Mouse (Mus musculus): ENCODE results near the gene Gm9268. TPM values are rescaled to one million over a fixed set of nuclear protein-coding genes. Genes with fewer than 3 reads are reported as not detected.
"Not testable (repeated sequence)": the region's sequence is repeated elsewhere in the genome, so short reads cannot be mapped to it uniquely, and the experiment has no call there.

Gene Gm9268
- not detected for total RNA-seq (2021)

GRCm38 (mm10) chr7:43018465-43018864, at the start of gene Gm9268:
TSS of gene Gm9268 (plus strand) at chr7:43018765.
- intact Hi-C loops (cut with DNase I); DNase-seq (ENCODE audit: extremely low spot score in 1 of 2, low spot score in 2 of 2): not testable (repeated sequence)

GRCm38 (mm10) chr7:42980098-42980497, 38.5 kb upstream of the Gm9268 start:
- intact Hi-C loops (cut with DNase I): no loop called here
- DNase-seq (ENCODE audit: extremely low spot score in 1 of 2, low spot score in 2 of 2): no peak

GRCm38 (mm10) chr7:42980739-42981138, 37.8 kb upstream of the Gm9268 start:
- intact Hi-C loops (cut with DNase I): no loop called here
- no peak for DNase-seq (ENCODE audit: extremely low spot score in 1 of 2, low spot score in 2 of 2)

GRCm38 (mm10) chr7:43077831-43078230, 59.3 kb downstream of the Gm9268 start:
- no peak for DNase-seq (ENCODE audit: extremely low spot score in 1 of 2, low spot score in 2 of 2)
- intact Hi-C loops (cut with DNase I): no loop called here

Other genes starting within 250 kb of the Gm9268 start
- not detected for gene Vmn2r62, start 225.2 kb upstream of the Gm9268 start, total RNA-seq (2021)
- gene Gm2381, start 151.5 kb upstream of the Gm9268 start, total RNA-seq (2021): under 1 TPM; 0.17 to 0.43 TPM
- gene Vmn2r63, start 84.9 kb upstream of the Gm9268 start, total RNA-seq (2021): not detected
- gene Zfp936, start 95.5 kb downstream of the Gm9268 start, total RNA-seq (2021): not detected

All from left cerebral cortex, postnatal 10 days (tissue).